Mouse (Mus musculus) neural tube, embryonic 12.5 days (tissue): ENCODE measurements around the gene Gpr63. TPM values are rescaled to one million over a fixed set of nuclear protein-coding genes. Genes with fewer than 3 reads are reported as not detected.
"Not testable (repeated sequence)": the region's sequence is repeated elsewhere in the genome, so short reads cannot be mapped to it uniquely, and the experiment has no call there.

Experiments
- ATAC-seq: fragments of 200-750 bp; cut with Nextera tagmentation; 2 replicates; pipeline ENCODE4 v1.8.0; 2017; ENCODE audit warnings: low read depth, mild to moderate bottlenecking, moderate TSS enrichment, moderate library complexity; ENCODE audit not compliant: low FRiP score
- H3K27ac ChIP-seq: fragments of 300-500 bp; sonication (generic); 2 replicates; pipeline ENCODE4 v1.5.1; 2016
- H3K27me3 ChIP-seq: fragments of 300-500 bp; sonication (generic); replicated peaks from 2 replicates; pipeline ENCODE4 v1.6.1; 2016; ENCODE audit warnings: mild to moderate bottlenecking
- H3K36me3 ChIP-seq: fragments of 300-500 bp; sonication (generic); 2 replicates; pipeline ENCODE4 v1.6.1; 2016; ENCODE audit warnings: mild to moderate bottlenecking
- H3K4me1 ChIP-seq: fragments of 300-500 bp; sonication (generic); 2 replicates; pipeline ENCODE4 v1.6.1; 2016
- H3K4me2 ChIP-seq: fragments of 300-500 bp; sonication (generic); replicated peaks from 2 replicates; pipeline ENCODE4 v1.6.1; 2016; ENCODE audit warnings: mild to moderate bottlenecking
- H3K4me3 ChIP-seq: fragments of 300-500 bp; sonication (generic); 2 replicates; pipeline ENCODE4 v1.5.1; 2016
- H3K9ac ChIP-seq: fragments of 300-500 bp; sonication (generic); 2 replicates; pipeline ENCODE4 v1.6.1; 2016; ENCODE audit warnings: mild to moderate bottlenecking
- H3K9me3 ChIP-seq: fragments of 300-500 bp; sonication (generic); 2 replicates; pipeline ENCODE4 v1.6.1; 2016; ENCODE audit warnings: mild to moderate bottlenecking
- WGBS: fragments of 180-500 bp; shearing (Covaris S2); methylation state at CpG from one replicate; pipeline ENCODE4 v1.1.7; 2016; 5-methylcytosine and 5-hydroxymethylcytosine counted together
- polyA plus RNA-seq: library from polyadenylated mRNA; unstranded; fragments of >200 nt; fragmentation: Nextera tagmentation; extraction: Ambion mirVana; gene quantifications from 2 replicates; pipeline ENCODE4 v1.2.1, GENCODE M21; 2016

The Gpr63 gene
- polyA plus RNA-seq, 1 experiment from 2014 or later: 2.2 TPM

GRCm38 (mm10) chr4:25011780-25012179 is 45.6 kb downstream of the Gpr63 start:
- WGBS: 75% methylated on average over 5 of the region's 5 CpGs
- H3K27me3 ChIP-seq: no peaks in the 10 kb centered on the region
- no peak for ATAC-seq
- H3K4me1 ChIP-seq: no peaks in the 10 kb centered on the region
- no peak overlapping the region for H3K4me2 ChIP-seq
- H3K9me3 ChIP-seq: no peaks in the 10 kb centered on the region
- H3K36me3 ChIP-seq: peaks cover 14% of the 10 kb centered on the region
- no peak overlapping the region for H3K9ac ChIP-seq
- H3K27ac ChIP-seq: no peak overlapping the region
- H3K4me3 ChIP-seq: no peak overlapping the region

DNA sequence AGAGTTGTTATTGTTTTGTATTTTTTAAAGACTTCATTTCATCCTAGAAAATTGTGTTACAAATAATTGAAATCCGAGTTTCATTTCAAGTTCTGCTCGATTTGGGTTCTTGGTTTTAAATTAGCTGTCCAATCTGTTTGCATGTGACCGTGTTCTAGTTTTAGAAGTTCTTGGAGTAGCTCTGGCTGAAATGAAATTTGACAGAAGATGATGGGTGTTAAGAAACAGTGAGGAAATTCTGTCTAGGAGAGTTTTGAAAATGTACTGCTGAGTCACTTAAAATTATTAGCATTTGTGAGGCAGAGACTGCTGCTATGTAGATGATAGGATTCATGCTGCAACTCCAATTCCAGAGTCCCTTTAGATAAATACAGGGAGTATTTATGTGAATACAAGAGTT is 46.5 kb downstream of the Gpr63 start:
- Histone ChIP-seq H3K27me3 (no peaks in the 10 kb centered on the region), H3K4me1 (no peaks in the 10 kb centered on the region), H3K9ac (no peak overlapping the region), H3K27ac (no peak overlapping the region), H3K36me3 (peaks cover 6% of the 10 kb centered on the region), H3K9me3 (no peaks in the 10 kb centered on the region), H3K4me3 (no peak overlapping the region), H3K4me2 (no peak overlapping the region)
- ATAC-seq: no peak
- 97% methylated on average over 3 of the region's 3 CpGs for WGBS

- Histone ChIP-seq H3K27ac (no peak overlapping the region), H3K4me3 (no peak overlapping the region), H3K4me2 (no peak overlapping the region), H3K27me3 (no peaks in the 10 kb centered on the region), H3K9ac (no peak overlapping the region), H3K4me1 (no peaks in the 10 kb centered on the region), H3K9me3 (no peaks in the 10 kb centered on the region), H3K36me3 (no peaks in the 10 kb centered on the region)
- ATAC-seq: no peak
- 87% methylated on average over 2 of the region's 2 CpGs for WGBS
Observed at GRCm38 (mm10) chr4:25015017-25015655, 48.9 kb downstream of the Gpr63 start.

DNA sequence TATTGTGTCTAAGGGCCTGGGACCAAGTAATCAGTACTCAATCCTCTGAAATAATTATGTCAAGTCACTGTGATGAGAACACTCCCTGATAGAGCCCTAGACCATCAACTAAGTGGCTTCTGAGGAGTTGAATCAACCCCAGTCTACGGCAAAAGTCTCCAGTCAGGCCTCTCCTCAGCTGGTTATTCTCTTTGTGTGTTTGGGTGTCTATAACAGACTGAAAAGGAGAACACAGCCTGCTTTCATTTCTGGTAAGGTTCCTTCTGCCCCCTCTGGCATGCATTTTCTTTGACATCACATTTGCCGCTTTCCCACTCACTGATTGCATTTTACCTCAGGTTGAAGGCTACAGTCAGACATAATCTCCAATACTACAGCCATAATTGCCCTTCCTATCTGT is 62.0 kb downstream of the Gpr63 start:
- ATAC-seq: no peak

DNA sequence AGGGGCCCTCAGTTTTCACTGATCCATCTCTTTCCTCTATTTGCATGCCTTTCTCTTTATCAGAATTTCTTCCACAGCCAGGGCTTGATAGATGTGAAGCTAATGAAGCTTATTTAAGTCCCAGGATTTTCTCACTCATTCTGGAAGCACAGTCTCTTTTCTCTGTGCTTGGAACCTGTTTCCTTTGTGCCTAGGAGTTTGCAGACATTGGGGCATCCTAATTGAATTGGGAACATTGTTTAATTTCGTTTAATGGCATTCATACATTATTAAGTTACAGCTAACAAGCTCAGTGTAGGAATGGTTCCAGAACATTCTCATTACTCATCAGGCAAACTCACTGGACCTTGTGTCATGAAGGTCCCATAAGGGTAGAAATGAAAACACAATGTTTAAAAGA is 62.5 kb downstream of the Gpr63 start:
- H3K9me3 ChIP-seq: no peaks in the 10 kb centered on the region
- no peak overlapping the region for H3K9ac ChIP-seq
- no peaks in the 10 kb centered on the region for H3K4me1 ChIP-seq
- H3K27ac ChIP-seq: no peak overlapping the region
- no peaks in the 10 kb centered on the region for H3K27me3 ChIP-seq
- no peak for ATAC-seq
- H3K4me3 ChIP-seq: no peak overlapping the region
- H3K4me2 ChIP-seq: no peak overlapping the region
- H3K36me3 ChIP-seq: no peaks in the 10 kb centered on the region
- 70% methylated on average over 1 of the region's 1 CpGs for WGBS

More for the DNA sequence above, 62.0 kb downstream of the Gpr63 start:
- Histone ChIP-seq H3K36me3 (no peaks in the 10 kb centered on the region), H3K9me3 (no peaks in the 10 kb centered on the region), H3K4me3 (no peak overlapping the region), H3K27me3 (no peaks in the 10 kb centered on the region), H3K9ac (no peak overlapping the region), H3K27ac (no peak overlapping the region), H3K4me2 (no peak overlapping the region), H3K4me1 (no peaks in the 10 kb centered on the region)
- WGBS: 89% methylated on average over 2 of the region's 2 CpGs

GRCm38 (mm10) chr4:25029875-25030274 is 63.7 kb downstream of the Gpr63 start:
- Histone ChIP-seq H3K4me2 (no peak overlapping the region), H3K27ac (no peak overlapping the region), H3K27me3 (no peaks in the 10 kb centered on the region), H3K9ac (no peak overlapping the region), H3K9me3 (no peaks in the 10 kb centered on the region), H3K4me1 (no peaks in the 10 kb centered on the region), H3K4me3 (no peak overlapping the region), H3K36me3 (no peaks in the 10 kb centered on the region)
- WGBS: 84% methylated on average over 4 of the region's 4 CpGs
- ATAC-seq: no peak

DNA sequence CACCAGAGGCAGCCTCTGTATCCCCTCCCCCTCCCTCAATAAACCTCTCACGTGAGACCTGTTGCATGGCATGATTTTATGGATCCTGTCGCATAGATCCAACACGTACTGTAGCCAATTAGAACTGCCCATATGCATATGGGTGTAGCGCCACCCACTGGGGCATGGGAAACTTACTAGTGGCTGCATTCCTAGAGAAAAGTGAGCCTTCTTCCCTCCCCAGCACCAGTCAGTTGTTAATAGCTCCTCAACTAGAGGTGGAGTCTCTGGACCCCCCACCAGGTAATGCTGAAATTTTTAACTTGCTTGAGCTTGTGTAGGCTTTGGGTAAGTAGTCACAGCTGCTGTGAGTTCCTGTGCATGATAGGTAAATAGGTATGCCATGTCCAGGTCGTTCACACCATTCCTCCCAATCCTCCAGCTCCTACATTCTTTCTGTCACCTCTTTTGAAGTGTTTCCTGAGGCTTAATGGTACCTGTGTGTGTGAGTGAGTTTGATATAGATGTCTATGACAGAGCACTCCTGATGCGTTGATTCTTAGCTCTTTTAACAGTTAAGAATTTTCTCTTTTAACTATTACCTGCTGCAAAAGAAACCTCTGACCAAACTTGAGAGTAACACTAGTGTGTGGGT is 69.1 kb downstream of the Gpr63 start:
- Histone ChIP-seq H3K4me3 (no peak overlapping the region), H3K27me3 (no peaks in the 10 kb centered on the region), H3K27ac (no peak overlapping the region), H3K4me2 (no peak overlapping the region), H3K9me3 (no peaks in the 10 kb centered on the region), H3K4me1 (no peaks in the 10 kb centered on the region), H3K9ac (no peak overlapping the region), H3K36me3 (no peaks in the 10 kb centered on the region)
- 28% methylated on average over 6 of the region's 6 CpGs for WGBS
- ATAC-seq: no peak

- Histone ChIP-seq H3K36me3 (no peaks in the 10 kb centered on the region), H3K27ac (no peak overlapping the region), H3K9me3 (no peaks in the 10 kb centered on the region), H3K4me3 (no peak overlapping the region), H3K9ac (no peak overlapping the region), H3K27me3 (no peaks in the 10 kb centered on the region), H3K4me2 (no peak overlapping the region), H3K4me1 (no peaks in the 10 kb centered on the region)
- ATAC-seq: no peak
- WGBS: 71% methylated on average over 2 of the region's 2 CpGs
Observed at GRCm38 (mm10) chr4:25035806-25036205, 69.6 kb downstream of the Gpr63 start.

- no peak overlapping the region for H3K9ac ChIP-seq
- H3K27ac ChIP-seq: no peak overlapping the region
- H3K36me3 ChIP-seq: no peaks in the 10 kb centered on the region
- no peak for ATAC-seq
- no peak overlapping the region for H3K4me3 ChIP-seq
- no peaks in the 10 kb centered on the region for H3K27me3 ChIP-seq
- H3K9me3 ChIP-seq: 0 out of 2 replicates have a peak, but pooled peaks cover 2% of the 10 kb centered on the region
- no peaks in the 10 kb centered on the region for H3K4me1 ChIP-seq
- no peak overlapping the region for H3K4me2 ChIP-seq
- WGBS: 80% methylated on average over 2 of the region's 2 CpGs
Observed at GRCm38 (mm10) chr4:25037260-25037659, 71.1 kb downstream of the Gpr63 start.

DNA sequence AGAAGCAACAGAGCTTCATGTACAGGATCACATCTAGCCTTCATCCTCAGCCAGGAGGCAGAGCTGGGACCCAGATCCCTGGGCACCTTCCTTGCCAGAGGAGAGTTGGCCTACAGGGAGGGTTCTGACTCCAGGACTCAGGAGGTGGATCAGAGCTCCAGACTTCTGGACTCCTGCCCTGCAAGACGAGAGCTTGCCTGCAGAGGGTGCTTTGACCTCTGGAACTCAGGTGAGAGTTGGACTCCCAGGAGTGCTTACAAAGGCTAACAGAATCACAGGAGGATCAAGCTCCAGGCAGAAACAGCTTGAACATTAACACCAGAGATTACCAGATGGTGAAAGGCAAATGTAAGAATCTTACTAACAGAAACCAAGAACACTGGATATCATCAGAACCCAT is 89.3 kb downstream of the Gpr63 start:
- not testable (repeated sequence) for H3K4me1 ChIP-seq, ATAC-seq, H3K36me3 ChIP-seq, H3K9me3 ChIP-seq, H3K4me3 ChIP-seq, H3K9ac ChIP-seq, H3K27me3 ChIP-seq, H3K27ac ChIP-seq, H3K4me2 ChIP-seq
- WGBS: 76% methylated on average over 1 of the region's 1 CpGs

Other genes with a start within 250 kb of the Gpr63 start
- gene Klhl32, start 115.3 kb upstream of the Gpr63 start, polyA plus RNA-seq: 15.4 and 15.7 TPM in 2 replicates
- gene Ndufaf4, start 68.3 kb upstream of the Gpr63 start, polyA plus RNA-seq: 54.1 and 56.9 TPM in 2 replicates